Mouse (Mus musculus) left cerebral cortex, postnatal 36 days (tissue): ENCODE measurements at regions not wholly inside any gene's neighbourhood (a gene's known extent, or its start where the extent isn't known, plus 50 kb on each side); places are given as distances from the start of the nearest gene placed in this dataset.

Source experiments
- DNase-seq, 2 experiments: peaks; one replicate each; pipeline ENCODE4 v3.0.0; 2021 to 2022; ENCODE audit warnings: low spot score in 2 of 2, mixed read lengths in 1 of 2
- intact Hi-C: fragments of 180-260 bp; cut with DNase I; formaldehyde crosslinking; loops from one replicate; pipeline ENCODE4 v1.15.1; 2025

GRCm38 (mm10) chr16:78170627-78171605 lies 130.4 kb upstream of the Cxadr start:
- intact Hi-C loops, result no loop called here

GRCm38 (mm10) chr16:78156876-78157232 lies 144.4 kb upstream of the Cxadr start:
- intact Hi-C loops, result loop anchor here (5.0 to 10.0 kb wide), 4 partner anchors 620 to 1030 kb away; no protein-coding TSS in a partner anchor
- DNase-seq, result no peak

More at GRCm38 (mm10) chr16:78170627-78171605, 130.4 kb upstream of the Cxadr start:
- no peak for DNase-seq

GRCm38 (mm10) chr16:78156138-78156875 lies 145.0 kb upstream of the Cxadr start:
- intact Hi-C loops, result loop anchor here (5.0 to 10.0 kb wide), 4 partner anchors 619 to 1029 kb away; no protein-coding TSS in a partner anchor
- peak; percentile 15 to 23 for DNase-seq

GRCm38 (mm10) chr16:78153899-78154605 lies 147.2 kb upstream of the Cxadr start:
- intact Hi-C loops, result loop anchor here (10.0 kb wide), 1 partner anchor 709 kb away; no protein-coding TSS in a partner anchor
- DNase-seq, result no peak

- intact Hi-C loops, result no loop called here
- peak; percentile 10 to 13 for DNase-seq
Measured at GRCm38 (mm10) chr16:78144146-78144545, 157.1 kb upstream of the Cxadr start.

- intact Hi-C loops, result no loop called here
Measured at GRCm38 (mm10) chr16:78135501-78135900, 165.8 kb upstream of the Cxadr start.

GRCm38 (mm10) chr16:78134531-78134930 lies 166.8 kb upstream of the Cxadr start:
- intact Hi-C loops, result no loop called here

More at GRCm38 (mm10) chr16:78135501-78135900, 165.8 kb upstream of the Cxadr start:
- DNase-seq, result no peak

GRCm38 (mm10) chr16:78121668-78122067 lies 179.6 kb upstream of the Cxadr start:
- intact Hi-C loops, result no loop called here
- DNase-seq, result no peak

More at GRCm38 (mm10) chr16:78134531-78134930, 166.8 kb upstream of the Cxadr start:
- no peak for DNase-seq

- no peak for DNase-seq
- intact Hi-C loops, result no loop called here
Measured at GRCm38 (mm10) chr16:78120346-78120899, 180.9 kb upstream of the Cxadr start.

GRCm38 (mm10) chr16:78104246-78104645 lies 197.0 kb upstream of the Cxadr start:
- intact Hi-C loops, result no loop called here
- DNase-seq, result no peak

- DNase-seq, result no peak
- intact Hi-C loops, result no loop called here
Measured at GRCm38 (mm10) chr16:78101415-78102326, 199.6 kb upstream of the Cxadr start.

GRCm38 (mm10) chr16:78099842-78100241 lies 201.4 kb upstream of the Cxadr start:
- intact Hi-C loops, result no loop called here

GRCm38 (mm10) chr16:78099114-78099513 lies 202.2 kb upstream of the Cxadr start:
- intact Hi-C loops, result no loop called here
- DNase-seq, result no peak

More at GRCm38 (mm10) chr16:78099842-78100241, 201.4 kb upstream of the Cxadr start:
- DNase-seq, result no peak

GRCm38 (mm10) chr16:78098555-78098954 lies 202.7 kb upstream of the Cxadr start:
- DNase-seq, result no peak
- intact Hi-C loops, result no loop called here

GRCm38 (mm10) chr16:78096571-78096970 lies 204.7 kb upstream of the Cxadr start:
- DNase-seq, result no peak
- intact Hi-C loops, result no loop called here

GRCm38 (mm10) chr16:78090155-78090554 lies 211.1 kb upstream of the Cxadr start:
- DNase-seq, result no peak
- intact Hi-C loops, result no loop called here

GRCm38 (mm10) chr16:78067532-78068118 lies 233.7 kb upstream of the Cxadr start:
- intact Hi-C loops, result no loop called here
- no peak for DNase-seq

- no peak for DNase-seq
- intact Hi-C loops, result no loop called here
Measured at GRCm38 (mm10) chr16:78060516-78060915, 240.8 kb upstream of the Cxadr start.
